19 mouse cellular contexts compared by ENCODE assay signal in genomic region chr12:108993046-108993445, GRCm38 (mm10).
DNase-seq lines count a peak whose midpoint lies in the region.
"Had no signal": no experiment of that assay in that cellular context is flagged by ENCODE, and none has a peak within 500 bp of the region (broad histone marks: within the 10 kb centered on the region; RNA-seq: fewer than 3 reads in every experiment).

No protein-coding gene starts in this region.

- H3K9me3 ChIP-seq in heart, embryonic 10.5 days = no peaks in the 10 kb centered on the region

- H3K36me3 ChIP-seq in heart, embryonic 10.5 days = no peaks in the 10 kb centered on the region
- H3K36me3 ChIP-seq: G1E had no signal

- H3K4me1 ChIP-seq in heart, embryonic 10.5 days = no peaks in the 10 kb centered on the region

- H3K27ac ChIP-seq in heart, embryonic 10.5 days = no peak overlapping the region

- peaks cover 4% of the 10 kb centered on the region; the same call in 1 of the 2 replicates for H3K27me3 ChIP-seq in heart, embryonic 10.5 days (ENCODE audit: insufficient read depth, poor library complexity, severe bottlenecking)
- H3K27me3 ChIP-seq: CH12.LX, Patski had no signal

- no peak overlapping the region for H3K4me3 ChIP-seq in heart, embryonic 10.5 days

- 72% methylated on average over 2 of the region's 2 CpGs for WGBS in heart, embryonic 10.5 days

- DNase-seq in NIH3T3 (ENCODE audit: low read depth) (peak; percentile 57), adipocyte (ENCODE audit: low spot score) (peak; percentile 63)
- DNase-seq in heart, embryonic 10.5 days (ENCODE audit: low spot score) = no peak
- DNase-seq in thymus, postnatal 25 days = no peak
- DNase-seq: adrenal gland, adult 2 months; adrenal gland, adult 8-10 months; adrenal gland, postnatal 10 days; adrenal gland, postnatal 14 days; adrenal gland, postnatal 25 days; adrenal gland, postnatal 36 days; B cell, adult 2 months; cerebellum, adult 11 months; cerebellum, adult 11-12 months; cerebellum, adult 18-20 months; cerebellum, adult 2 months; cerebellum, adult 8-10 months had no signal

Comparison
In these comparisons a context has a peak if more than half of its experiments do, and no peak if none do; other contexts are left out.
1. DNase-seq: peak in NIH3T3 (single experiment) and adipocyte (single experiment); none in heart, embryonic 10.5 days (single experiment) and thymus, postnatal 25 days (single experiment).